Mouse (Mus musculus) embryonic facial prominence, embryonic 12.5 days (tissue): ENCODE measurements around the gene Sap30l. TPM values are rescaled to one million over a fixed set of nuclear protein-coding genes. Genes with fewer than 3 reads are reported as not detected.

Source experiments
- ATAC-seq: fragments of 200-750 bp; cut with Nextera tagmentation; 2 replicates; pipeline ENCODE4 v1.8.0; 2017; ENCODE audit not compliant: insufficient number of reproducible peaks, insufficient read depth, low FRiP score, low TSS enrichment
- H3K27ac ChIP-seq: fragments of 300-500 bp; sonication (generic); 2 replicates; pipeline ENCODE4 v1.5.1; 2016; ENCODE audit warnings: mild to moderate bottlenecking
- H3K27me3 ChIP-seq: fragments of 300-500 bp; sonication (generic); 2 replicates; pipeline ENCODE4 v1.6.1; 2016; ENCODE audit warnings: mild to moderate bottlenecking, moderate library complexity
- H3K36me3 ChIP-seq: fragments of 300-500 bp; sonication (generic); 2 replicates; pipeline ENCODE4 v1.6.1; 2016; ENCODE audit warnings: mild to moderate bottlenecking
- H3K4me1 ChIP-seq: fragments of 300-500 bp; sonication (generic); 2 replicates; pipeline ENCODE4 v1.6.1; 2016
- H3K4me2 ChIP-seq: fragments of 300-500 bp; sonication (generic); replicated peaks from 2 replicates; pipeline ENCODE4 v1.6.1; 2016; ENCODE audit warnings: mild to moderate bottlenecking, moderate library complexity
- H3K4me3 ChIP-seq: fragments of 300-500 bp; sonication (generic); 2 replicates; pipeline ENCODE4 v1.5.1; 2016; ENCODE audit warnings: mild to moderate bottlenecking
- H3K9ac ChIP-seq: fragments of 300-500 bp; sonication (generic); 2 replicates; pipeline ENCODE4 v1.6.1; 2016; ENCODE audit warnings: mild to moderate bottlenecking, moderate library complexity
- H3K9me3 ChIP-seq: fragments of 300-500 bp; sonication (generic); 2 replicates; pipeline ENCODE4 v1.6.1; 2016; ENCODE audit warnings: mild to moderate bottlenecking, moderate library complexity
- WGBS: fragments of 180-500 bp; shearing (Covaris S2); methylation state at CpG from one replicate; pipeline ENCODE4 v1.1.7; 2016; 5-methylcytosine and 5-hydroxymethylcytosine counted together
- polyA plus RNA-seq: library from polyadenylated mRNA; unstranded; fragments of >200 nt; fragmentation: Nextera tagmentation; extraction: Ambion mirVana; gene quantifications from 2 replicates; pipeline ENCODE4 v1.2.1, GENCODE M21; 2016

The Sap30l gene
- polyA plus RNA-seq, 1 experiment from 2014 or later = 22.8 TPM

DNA sequence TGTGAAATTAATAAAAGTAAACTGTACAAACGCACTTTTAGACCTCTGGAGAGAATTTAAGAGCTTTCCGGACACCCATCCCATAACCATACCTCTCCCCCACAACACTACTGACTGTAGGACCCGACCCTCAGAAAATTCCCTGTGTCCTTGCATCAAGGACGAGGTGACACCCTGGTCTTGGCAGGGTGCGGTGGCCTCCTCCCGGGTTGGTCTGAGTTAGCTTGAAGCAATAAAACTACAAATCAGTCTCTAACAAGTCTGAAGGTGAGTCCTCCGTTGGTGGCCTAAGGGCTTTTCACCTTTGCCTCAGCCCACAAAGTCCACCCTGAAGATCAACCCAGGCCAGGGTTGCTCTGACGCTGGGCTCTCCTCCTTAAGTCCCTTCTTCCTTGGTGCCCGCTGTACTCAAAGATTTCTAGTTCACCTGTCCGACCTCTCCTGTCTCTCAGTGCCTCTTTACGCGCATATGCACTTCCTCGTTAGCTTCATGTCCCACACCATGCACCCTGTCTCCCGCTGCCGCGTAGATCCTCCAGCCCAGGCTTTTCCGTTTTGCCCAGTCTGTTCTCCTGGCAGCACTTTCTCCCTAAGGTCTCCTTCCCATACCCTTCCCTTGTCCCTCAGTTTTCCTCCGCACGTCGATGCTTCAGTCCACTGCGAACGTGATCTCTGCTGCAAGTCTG, 1.0 kb upstream of the Sap30l start:
- H3K27ac ChIP-seq = 0 out of 2 replicates have a peak overlapping the region, but pooled peaks have one; percentile 82
- 14% methylated on average over 22 of the region's 22 CpGs for WGBS

DNA sequence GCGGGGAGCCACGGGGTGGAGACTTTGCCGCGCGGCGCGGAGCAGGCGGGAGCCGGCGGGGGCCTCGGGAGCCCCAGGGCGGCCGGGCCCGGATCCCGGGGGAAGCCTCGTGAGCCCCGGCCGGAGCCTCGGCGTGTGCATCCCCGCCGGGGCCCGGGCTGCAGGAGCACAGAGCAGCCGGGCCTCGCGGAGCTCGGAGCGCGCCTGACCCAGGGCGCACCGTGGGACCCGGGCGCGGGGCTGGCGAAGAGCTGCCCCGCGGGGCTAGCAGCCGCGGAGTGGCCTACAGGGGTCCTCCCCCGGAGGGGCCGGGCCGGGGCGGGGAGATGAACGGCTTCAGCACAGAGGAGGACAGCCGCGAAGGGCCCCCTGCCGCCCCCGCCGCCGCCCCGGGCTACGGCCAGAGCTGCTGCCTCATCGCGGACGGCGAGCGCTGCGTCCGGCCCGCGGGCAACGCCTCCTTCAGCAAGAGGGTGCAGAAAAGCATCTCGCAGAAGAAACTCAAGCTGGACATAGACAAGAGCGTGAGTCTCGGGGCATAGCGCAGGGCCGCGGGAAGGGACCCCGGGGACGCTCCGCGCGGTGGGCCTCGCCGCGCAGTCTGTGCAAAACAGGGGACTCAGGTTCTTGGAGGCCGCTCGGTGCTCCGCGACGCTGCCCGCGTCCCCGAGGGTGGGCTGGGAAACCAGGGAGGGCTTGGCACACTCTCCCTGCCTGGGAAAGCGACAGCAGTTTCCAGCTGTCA, 501 bp downstream of the Sap30l start:
- WGBS = under 1% methylated on average over 84 of the region's 85 CpGs
- H3K4me3 ChIP-seq = peak overlapping the region; percentile 85
- no peaks in the 10 kb centered on the region for H3K9me3 ChIP-seq
- peaks cover 28% of the 10 kb centered on the region for H3K4me1 ChIP-seq
- H3K27me3 ChIP-seq = no peaks in the 10 kb centered on the region
- peak overlapping the region; percentile 69 for H3K27ac ChIP-seq
- 0 out of 2 replicates have a peak, but pooled peaks cover 7% of the 10 kb centered on the region for H3K36me3 ChIP-seq
- peak overlapping the region; percentile 93 for H3K4me2 ChIP-seq
- ATAC-seq = peak; percentile 59
- peak overlapping the region; percentile 90 for H3K9ac ChIP-seq

More for the DNA sequence above, 1.0 kb upstream of the Sap30l start:
- Histone ChIP-seq H3K4me3 (peak overlapping the region; percentile 85), H3K9ac (peak overlapping the region; percentile 69), H3K4me2 (peak overlapping the region; percentile 90), H3K9me3 (no peaks in the 10 kb centered on the region), H3K27me3 (no peaks in the 10 kb centered on the region), H3K4me1 (peaks cover 27% of the 10 kb centered on the region), H3K36me3 (no peaks in the 10 kb centered on the region)
- no peak for ATAC-seq

DNA sequence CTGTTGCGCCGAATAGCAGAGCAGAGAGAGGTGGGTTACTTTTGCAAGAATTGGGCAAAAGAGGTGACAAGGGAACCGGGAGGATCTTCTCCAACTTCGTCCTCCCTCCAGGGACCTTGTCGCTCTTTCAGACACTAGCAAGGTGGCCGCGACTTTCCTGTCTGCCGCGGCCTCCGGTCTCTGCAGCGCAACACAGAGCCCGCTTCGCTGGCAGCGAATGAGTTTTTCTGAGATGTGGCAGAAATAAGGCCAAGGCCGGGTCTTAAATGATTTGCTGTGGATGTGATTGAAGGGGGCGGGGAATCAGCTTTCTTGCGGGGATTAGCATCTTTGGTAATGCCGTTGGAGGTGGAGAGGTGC, 1.1 kb downstream of the Sap30l start:
- 2% methylated on average over 18 of the region's 18 CpGs for WGBS
- Histone ChIP-seq H3K27ac (no peak overlapping the region), H3K4me3 (peak overlapping the region; percentile 85), H3K9ac (peak overlapping the region; percentile 90), H3K4me2 (peak overlapping the region; percentile 93), H3K9me3 (no peaks in the 10 kb centered on the region), H3K36me3 (peaks cover 9% of the 10 kb centered on the region; the same call in 1 of the 2 replicates), H3K4me1 (peaks cover 28% of the 10 kb centered on the region), H3K27me3 (no peaks in the 10 kb centered on the region)
- no peak for ATAC-seq

DNA sequence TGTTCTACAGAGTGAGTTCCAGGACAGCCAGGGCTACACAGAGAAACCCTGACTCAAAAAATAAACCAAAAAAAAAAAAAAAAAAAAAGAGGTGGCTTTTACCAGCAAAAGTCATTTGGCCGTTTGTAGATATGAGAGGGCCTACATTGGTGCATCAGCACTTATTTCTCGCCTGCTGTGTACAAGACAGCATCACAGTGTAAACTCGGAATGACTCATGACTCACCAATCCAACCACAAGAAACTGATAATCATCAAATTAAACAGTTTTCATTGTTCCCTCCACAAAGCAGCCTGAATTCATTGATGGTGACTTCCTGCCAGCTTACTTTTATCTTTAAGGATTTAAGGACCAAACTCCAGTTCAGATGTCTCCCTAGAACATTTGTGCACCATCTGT, 3.6 kb downstream of the Sap30l start:
- no peaks in the 10 kb centered on the region for H3K9me3 ChIP-seq
- H3K9ac ChIP-seq = no peak overlapping the region
- H3K27me3 ChIP-seq = no peaks in the 10 kb centered on the region
- no peak overlapping the region for H3K4me2 ChIP-seq
- ATAC-seq = no peak
- no peak overlapping the region for H3K27ac ChIP-seq
- H3K4me3 ChIP-seq = no peak overlapping the region
- peaks cover 26% of the 10 kb centered on the region for H3K4me1 ChIP-seq
- peaks cover 30% of the 10 kb centered on the region for H3K36me3 ChIP-seq
- WGBS = 78% methylated on average over 3 of the region's 3 CpGs

DNA sequence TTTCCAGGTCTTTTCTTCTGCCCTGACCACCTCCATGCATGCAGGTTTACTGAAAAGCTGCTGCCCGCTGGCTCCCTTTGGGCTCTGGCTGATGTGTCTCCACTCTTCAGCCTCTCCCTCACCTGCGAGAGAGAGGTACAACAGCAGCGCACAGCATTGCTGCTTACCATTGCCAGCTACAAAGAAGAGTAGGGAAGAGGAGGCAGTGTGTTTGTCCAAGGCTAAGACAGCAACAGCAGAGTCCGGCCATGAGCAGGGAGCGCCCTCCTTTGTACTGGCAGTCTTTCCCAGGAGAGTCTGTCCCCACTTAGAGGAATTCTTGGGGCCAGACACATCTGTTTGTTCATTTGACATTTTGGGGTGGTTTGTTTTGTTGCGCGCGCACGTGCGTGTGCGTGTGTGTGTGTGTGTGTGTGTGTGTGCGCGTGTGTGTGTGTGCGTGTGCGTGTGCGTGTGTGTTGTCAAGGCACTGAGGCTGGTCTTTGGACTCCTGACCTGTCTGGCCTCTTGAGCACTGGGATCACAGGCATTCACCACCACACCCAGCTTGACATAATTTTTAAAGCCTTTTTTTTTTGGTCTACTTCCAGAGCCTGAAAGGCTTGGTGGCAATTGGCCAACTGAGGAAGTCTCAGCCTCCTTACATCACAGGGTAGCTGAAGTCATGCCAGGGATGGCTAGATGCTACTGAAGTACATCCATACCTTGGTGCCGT, 7.7 kb downstream of the Sap30l start:
- Histone ChIP-seq H3K36me3 (peaks cover 50% of the 10 kb centered on the region), H3K4me1 (0 out of 2 replicates have a peak, but pooled peaks cover 4% of the 10 kb centered on the region), H3K27ac (no peak overlapping the region), H3K9me3 (no peaks in the 10 kb centered on the region), H3K4me3 (no peak overlapping the region), H3K9ac (no peak overlapping the region), H3K4me2 (no peak overlapping the region), H3K27me3 (no peaks in the 10 kb centered on the region)
- no peak for ATAC-seq
- WGBS = 95% methylated on average over 17 of the region's 17 CpGs

DNA sequence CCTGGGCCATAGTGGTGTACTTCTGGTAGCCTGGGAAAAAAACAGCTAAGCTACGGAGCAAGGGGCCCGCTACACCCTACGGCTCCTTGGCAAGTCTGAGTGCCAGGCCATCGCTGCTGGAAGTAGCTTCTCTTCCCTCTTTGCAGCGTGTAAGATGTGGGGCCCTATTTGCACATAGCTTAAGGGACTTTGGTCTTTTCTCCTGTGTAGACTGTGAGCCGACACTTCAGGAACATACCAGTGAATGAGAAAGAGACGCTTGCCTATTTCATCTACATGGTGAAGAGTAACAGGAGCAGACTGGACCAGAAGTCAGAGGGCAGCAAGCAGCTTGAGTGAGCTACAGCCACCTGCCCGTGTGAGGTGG, 8.3 kb downstream of the Sap30l start:
- H3K36me3 ChIP-seq = peaks cover 50% of the 10 kb centered on the region
- ATAC-seq = no peak
- WGBS = 95% methylated on average over 8 of the region's 8 CpGs

DNA sequence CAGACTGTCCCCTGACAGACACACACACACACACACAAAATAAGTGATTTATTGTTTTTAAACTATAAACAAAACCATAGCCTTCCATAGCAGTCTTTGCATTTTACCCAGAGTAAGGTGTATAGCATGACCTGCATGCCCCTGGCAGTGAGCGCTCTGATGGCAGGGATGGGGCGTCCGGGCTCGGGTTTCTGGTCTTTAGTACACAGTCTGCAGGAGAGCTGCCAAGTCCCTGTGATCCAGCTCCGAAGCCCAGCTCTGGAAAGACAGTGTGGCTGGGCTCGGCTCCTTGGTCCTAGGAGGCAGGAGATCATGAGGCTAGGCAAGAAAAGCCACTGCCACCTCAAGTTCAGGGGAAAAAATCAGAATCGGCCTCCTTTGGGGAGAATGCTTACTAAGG, 9.6 kb downstream of the Sap30l start:
- Histone ChIP-seq H3K4me1 (no peaks in the 10 kb centered on the region), H3K4me2 (no peak overlapping the region), H3K9ac (no peak overlapping the region), H3K36me3 (peaks cover 51% of the 10 kb centered on the region), H3K4me3 (no peak overlapping the region), H3K9me3 (no peaks in the 10 kb centered on the region), H3K27ac (no peak overlapping the region), H3K27me3 (no peaks in the 10 kb centered on the region)
- 76% methylated on average over 7 of the region's 7 CpGs for WGBS
- ATAC-seq = no peak

More for the DNA sequence above, 8.3 kb downstream of the Sap30l start:
- Histone ChIP-seq H3K9ac (no peak overlapping the region), H3K4me1 (0 out of 2 replicates have a peak, but pooled peaks cover 4% of the 10 kb centered on the region), H3K9me3 (no peaks in the 10 kb centered on the region), H3K4me2 (no peak overlapping the region), H3K27ac (no peak overlapping the region), H3K4me3 (no peak overlapping the region), H3K27me3 (no peaks in the 10 kb centered on the region)

DNA sequence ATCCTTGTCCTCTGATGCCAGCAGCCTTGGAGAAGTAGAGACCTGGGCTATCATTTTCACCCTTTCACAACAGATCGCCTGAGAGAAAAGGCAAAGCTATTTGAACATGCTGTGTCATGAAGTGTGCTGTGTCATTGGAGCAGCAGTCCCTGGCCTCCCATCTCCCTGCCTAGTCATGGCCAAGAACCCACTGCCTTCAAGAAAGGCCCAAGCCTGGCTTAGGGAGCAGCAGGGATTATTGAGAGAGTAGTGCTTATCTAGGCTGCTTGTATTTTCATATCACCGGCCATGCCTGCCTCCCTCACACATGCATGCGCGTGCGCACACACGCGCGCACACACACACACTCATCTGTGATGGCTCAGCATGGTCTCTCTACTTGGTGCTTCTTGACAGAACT, 10.8 kb downstream of the Sap30l start:
- no peak for ATAC-seq
- Histone ChIP-seq H3K4me1 (no peaks in the 10 kb centered on the region), H3K4me3 (no peak overlapping the region), H3K4me2 (no peak overlapping the region), H3K36me3 (peaks cover 46% of the 10 kb centered on the region), H3K9ac (no peak overlapping the region), H3K27ac (no peak overlapping the region), H3K9me3 (no peaks in the 10 kb centered on the region), H3K27me3 (no peaks in the 10 kb centered on the region)
- WGBS = 90% methylated on average over 8 of the region's 8 CpGs

DNA sequence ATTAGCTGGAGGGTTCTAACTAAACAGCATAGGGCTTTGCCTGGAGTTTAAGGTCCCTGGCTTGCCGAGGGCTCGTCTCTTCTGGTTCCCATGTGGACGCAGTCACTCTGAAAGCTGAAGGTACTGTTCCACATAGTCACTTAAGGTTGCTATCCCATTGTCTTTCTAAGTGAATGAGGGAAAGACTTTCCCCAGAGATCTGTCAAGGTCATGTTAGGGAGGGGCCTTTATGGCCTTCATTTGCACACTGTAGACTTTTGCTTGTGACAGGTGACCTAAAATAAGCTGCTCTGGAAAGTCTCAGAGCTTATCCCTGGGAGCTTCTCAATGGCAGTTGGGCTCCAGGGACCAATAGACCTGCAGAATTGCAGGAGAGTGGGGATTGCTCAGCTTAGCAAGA, 12.2 kb downstream of the Sap30l start:
- peaks cover 36% of the 10 kb centered on the region for H3K36me3 ChIP-seq
- H3K27me3 ChIP-seq = no peaks in the 10 kb centered on the region
- no peak overlapping the region for H3K9ac ChIP-seq
- 88% methylated on average over 3 of the region's 3 CpGs for WGBS
- H3K27ac ChIP-seq = no peak overlapping the region
- no peak for ATAC-seq
- H3K4me3 ChIP-seq = no peak overlapping the region
- no peak overlapping the region for H3K4me2 ChIP-seq
- H3K9me3 ChIP-seq = no peaks in the 10 kb centered on the region
- no peaks in the 10 kb centered on the region for H3K4me1 ChIP-seq

DNA sequence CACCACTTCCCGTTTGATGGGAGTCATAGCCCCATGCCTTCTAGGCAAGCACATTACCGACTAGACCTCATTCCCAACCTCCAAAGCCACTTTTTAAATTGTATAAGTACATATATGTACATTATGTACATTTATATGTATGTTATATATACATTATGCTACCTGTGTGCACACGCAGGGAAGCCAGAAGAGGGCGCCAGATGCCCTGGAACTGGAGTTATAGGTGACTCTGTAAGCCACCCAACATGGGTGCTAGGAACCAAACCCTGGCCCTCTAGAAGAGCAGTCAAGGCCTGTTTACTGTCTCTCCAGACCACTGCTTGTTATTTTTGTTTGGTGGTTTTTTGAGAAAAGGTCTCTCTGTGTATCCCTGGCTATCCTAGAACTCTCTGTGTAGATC, 16.8 kb downstream of the Sap30l start:
- H3K9me3 ChIP-seq = no peaks in the 10 kb centered on the region
- H3K9ac ChIP-seq = no peak overlapping the region

DNA sequence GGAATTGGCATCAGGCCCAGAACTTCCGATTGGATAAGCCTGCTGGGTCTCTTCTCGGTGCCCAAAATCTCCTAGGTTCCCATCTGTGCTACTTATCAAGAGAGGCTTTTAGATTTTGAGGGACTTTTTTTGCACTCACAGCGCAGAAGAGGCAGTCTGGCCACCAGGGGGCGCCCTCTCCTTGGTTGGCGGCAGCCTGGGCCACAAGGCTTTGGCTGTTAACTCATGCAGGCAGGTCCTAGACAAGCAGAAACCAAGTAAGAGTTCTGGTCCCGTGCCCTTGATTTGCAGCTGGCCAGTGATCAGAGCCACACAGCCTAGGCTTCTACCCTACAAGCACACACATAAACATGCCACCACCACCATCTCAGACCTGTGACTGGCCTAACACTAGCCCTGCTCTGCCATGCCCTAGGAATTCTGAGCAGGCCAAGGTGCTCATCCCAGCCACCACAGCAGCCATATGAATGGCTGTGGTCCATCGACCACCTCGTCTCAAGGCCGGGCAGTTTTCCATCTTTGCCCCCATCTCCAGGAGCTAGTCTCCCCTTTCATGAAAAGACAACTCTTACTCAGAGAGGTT, 18.7 kb downstream of the Sap30l start:
- H3K27me3 ChIP-seq = peaks cover 12% of the 10 kb centered on the region
- no peaks in the 10 kb centered on the region for H3K4me1 ChIP-seq
- WGBS = 30% methylated on average over 9 of the region's 9 CpGs
- 0 out of 2 replicates have a peak, but pooled peaks cover 3% of the 10 kb centered on the region for H3K36me3 ChIP-seq
- no peaks in the 10 kb centered on the region for H3K9me3 ChIP-seq
- ATAC-seq = no peak
- no peak overlapping the region for H3K4me2 ChIP-seq
- H3K9ac ChIP-seq = no peak overlapping the region
- no peak overlapping the region for H3K4me3 ChIP-seq
- H3K27ac ChIP-seq = no peak overlapping the region

More for the DNA sequence above, 16.8 kb downstream of the Sap30l start:
- 80% methylated on average over 4 of the region's 4 CpGs for WGBS
- H3K27ac ChIP-seq = no peak overlapping the region
- H3K4me2 ChIP-seq = no peak overlapping the region
- no peaks in the 10 kb centered on the region for H3K27me3 ChIP-seq
- 0 out of 2 replicates have a peak, but pooled peaks cover 3% of the 10 kb centered on the region for H3K36me3 ChIP-seq
- no peak overlapping the region for H3K4me3 ChIP-seq
- no peaks in the 10 kb centered on the region for H3K4me1 ChIP-seq
- no peak for ATAC-seq
